Mouse (Mus musculus): Measurements from ENCODE around the gene Cyp4f15. TPM values are rescaled to one million over a fixed set of nuclear protein-coding genes. Genes with fewer than 3 reads are reported as not detected.

Cyp4f15 gene
- polyA plus RNA-seq (2014; fragmentation: Illumina TruSeq; extraction: RNeasy Lipid Tissue Mini Kit (QIAGEN cat#74804)) = 0.29 TPM

GRCm38 (mm10) chr17:32685048-32685750 is at the start of gene Cyp4f15:
Cyp4f15 (plus strand) TSS chr17:32685627.

DNA sequence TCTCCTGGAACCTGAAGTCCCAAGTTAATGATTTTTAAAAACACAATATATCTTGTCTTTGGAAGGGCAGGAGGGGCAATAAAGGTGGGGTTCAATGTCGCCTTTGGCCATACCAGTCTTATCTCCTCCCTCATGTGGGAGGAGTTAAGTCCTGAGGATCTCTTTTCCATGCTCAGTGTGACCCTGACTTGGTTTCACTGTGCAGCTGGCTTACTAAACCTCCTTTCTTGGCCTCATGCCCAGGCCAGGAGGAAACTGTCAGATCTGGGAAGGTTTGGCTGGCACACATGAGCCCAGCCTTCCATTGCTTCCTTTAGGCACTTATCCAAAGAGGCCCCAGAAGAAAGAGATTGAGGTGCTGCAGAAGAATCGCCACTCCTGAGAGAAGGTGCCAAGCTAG is 26.7 kb upstream of the Cyp4f15 start, which contains the start of gene Cyp4f40:
Gene Cyp4f40 (plus strand): TSS at position 189 of the 400 bp plus-strand sequence.

Other genes starting within 250 kb of the Cyp4f15 start
- 0.43 TPM for gene Cyp4f39, start 232.9 kb upstream of the Cyp4f15 start, polyA plus RNA-seq (2014; fragmentation: Illumina TruSeq; extraction: RNeasy Lipid Tissue Mini Kit (QIAGEN cat#74804))
- 1.4 TPM for gene Cyp4f17, start 179.6 kb upstream of the Cyp4f15 start, polyA plus RNA-seq (2014; fragmentation: Illumina TruSeq; extraction: RNeasy Lipid Tissue Mini Kit (QIAGEN cat#74804))
- 3.8 TPM for gene Cyp4f16, start 149.1 kb upstream of the Cyp4f15 start, polyA plus RNA-seq (2014; fragmentation: Illumina TruSeq; extraction: RNeasy Lipid Tissue Mini Kit (QIAGEN cat#74804))
- gene Cyp4f37, start 64.3 kb upstream of the Cyp4f15 start, polyA plus RNA-seq (2014; fragmentation: Illumina TruSeq; extraction: RNeasy Lipid Tissue Mini Kit (QIAGEN cat#74804)) = not detected
- gene Cyp4f40, start 26.7 kb upstream of the Cyp4f15 start, polyA plus RNA-seq (2014; fragmentation: Illumina TruSeq; extraction: RNeasy Lipid Tissue Mini Kit (QIAGEN cat#74804)) = not detected
- gene Zfp871, start 102.7 kb downstream of the Cyp4f15 start, polyA plus RNA-seq (2014; fragmentation: Illumina TruSeq; extraction: RNeasy Lipid Tissue Mini Kit (QIAGEN cat#74804)) = 114 TPM
- gene Zfp811, start 124.3 kb downstream of the Cyp4f15 start, polyA plus RNA-seq (2014; fragmentation: Illumina TruSeq; extraction: RNeasy Lipid Tissue Mini Kit (QIAGEN cat#74804)) = 3.5 TPM
- 31.1 TPM for gene Zfp799, start 144.6 kb downstream of the Cyp4f15 start, polyA plus RNA-seq (2014; fragmentation: Illumina TruSeq; extraction: RNeasy Lipid Tissue Mini Kit (QIAGEN cat#74804))
- gene Zfp870, start 206.0 kb downstream of the Cyp4f15 start, polyA plus RNA-seq (2014; fragmentation: Illumina TruSeq; extraction: RNeasy Lipid Tissue Mini Kit (QIAGEN cat#74804)) = 18.5 TPM
- gene Cyp4f14, start 231.7 kb downstream of the Cyp4f15 start, polyA plus RNA-seq (2014; fragmentation: Illumina TruSeq; extraction: RNeasy Lipid Tissue Mini Kit (QIAGEN cat#74804)) = 1.5 TPM